Mouse (Mus musculus) liver, embryonic 15.5 days (tissue): ENCODE results near the gene Atp2b1. TPM values are rescaled to one million over a fixed set of nuclear protein-coding genes. Genes with fewer than 3 reads are reported as not detected.

ENCODE experiments used
- ATAC-seq: fragments of 200-750 bp; cut with Nextera tagmentation; 2 replicates; pipeline ENCODE4 v1.8.0; 2017; ENCODE audit warnings: moderate number of reproducible peaks, mild to moderate bottlenecking, moderate library complexity; ENCODE audit not compliant: insufficient read depth
- H3K27ac ChIP-seq: fragments of 300-500 bp; sonication (generic); replicated peaks from 2 replicates; pipeline ENCODE4 v1.5.1; 2015; ENCODE audit warnings: mild to moderate bottlenecking, inconsistent platforms
- H3K27me3 ChIP-seq: fragments of 300-500 bp; sonication (generic); 2 replicates; pipeline ENCODE4 v1.6.1; 2015; ENCODE audit warnings: mild to moderate bottlenecking, inconsistent platforms
- H3K36me3 ChIP-seq: fragments of 300-500 bp; sonication (generic); replicated peaks from 2 replicates; pipeline ENCODE4 v1.6.1; 2015; ENCODE audit warnings: moderate library complexity, mild to moderate bottlenecking, inconsistent platforms
- H3K4me1 ChIP-seq: fragments of 300-500 bp; sonication (generic); replicated peaks from 2 replicates; pipeline ENCODE4 v1.6.1; 2015; ENCODE audit warnings: inconsistent platforms
- H3K4me2 ChIP-seq: fragments of 300-500 bp; sonication (generic); 2 replicates; pipeline ENCODE4 v1.6.1; 2015; ENCODE audit warnings: moderate library complexity, mild to moderate bottlenecking, inconsistent platforms
- H3K4me3 ChIP-seq: fragments of 300-500 bp; sonication (generic); replicated peaks from 2 replicates; pipeline ENCODE4 v1.5.1; 2015; ENCODE audit warnings: mild to moderate bottlenecking, inconsistent platforms
- H3K9ac ChIP-seq: fragments of 300-500 bp; sonication (generic); 2 replicates; pipeline ENCODE4 v1.6.1; 2015; ENCODE audit warnings: moderate library complexity, mild to moderate bottlenecking, inconsistent platforms
- H3K9me3 ChIP-seq: fragments of 300-500 bp; sonication (generic); replicated peaks from 2 replicates; pipeline ENCODE4 v1.6.1; 2016; ENCODE audit warnings: inconsistent platforms
- WGBS: fragments of 180-500 bp; shearing (Covaris S2); methylation state at CpG from one replicate; pipeline ENCODE4 v1.1.7; 2015; ENCODE audit warnings: mixed read lengths; ENCODE audit not compliant: insufficient replicate concordance; 5-methylcytosine and 5-hydroxymethylcytosine counted together
- polyA plus RNA-seq: library from polyadenylated mRNA; unstranded; fragments of >200 nt; fragmentation: Nextera tagmentation; extraction: Ambion mirVana; gene quantifications from 2 replicates; pipeline ENCODE4 v1.2.1, GENCODE M21; 2015

The Atp2b1 gene
- polyA plus RNA-seq, 1 experiment from 2014 or later = 33.3 TPM

DNA sequence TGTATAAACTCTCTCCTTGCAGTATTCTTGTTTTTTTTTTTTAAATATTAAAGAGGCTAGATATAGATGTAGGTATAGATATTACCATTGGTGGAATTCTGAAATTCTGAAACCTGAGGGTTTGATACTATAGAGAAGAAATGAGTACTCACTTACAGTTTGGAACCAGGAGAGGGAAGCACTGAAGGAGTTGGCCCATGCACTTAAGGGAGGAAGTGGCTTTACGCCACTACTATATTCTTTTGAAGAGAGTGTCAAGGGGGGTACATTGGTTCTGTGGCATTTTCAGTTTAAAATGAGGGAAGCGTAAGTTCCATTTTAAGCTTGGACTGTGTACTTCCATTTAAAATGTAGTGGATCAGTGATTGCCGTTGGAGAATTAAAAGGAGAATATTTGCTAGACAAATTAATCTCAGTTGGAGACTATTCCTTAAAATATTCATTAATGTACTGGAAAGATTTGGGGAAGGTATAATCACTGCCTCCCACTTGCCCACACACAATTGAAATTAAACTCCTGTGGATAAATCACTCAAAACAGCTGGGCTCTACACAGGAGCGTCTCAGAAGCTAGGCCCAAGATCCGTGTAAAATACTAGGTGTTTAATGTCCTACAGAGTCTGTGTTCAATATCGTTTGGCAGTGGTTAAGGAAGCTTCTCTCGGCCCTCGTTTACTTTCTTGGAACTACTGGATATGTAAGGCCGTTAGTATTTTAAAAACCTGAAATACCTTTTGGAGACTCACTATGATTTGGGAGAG is 32.0 kb downstream of the Atp2b1 start:
- no peak overlapping the region for H3K27ac ChIP-seq
- H3K4me1 ChIP-seq = peaks cover 24% of the 10 kb centered on the region
- no peaks in the 10 kb centered on the region for H3K36me3 ChIP-seq
- 76% methylated on average over 9 of the region's 9 CpGs for WGBS
- no peaks in the 10 kb centered on the region for H3K27me3 ChIP-seq
- no peak overlapping the region for H3K9ac ChIP-seq
- H3K4me3 ChIP-seq = no peak overlapping the region
- no peak for ATAC-seq
- no peak overlapping the region for H3K4me2 ChIP-seq
- H3K9me3 ChIP-seq = no peaks in the 10 kb centered on the region

DNA sequence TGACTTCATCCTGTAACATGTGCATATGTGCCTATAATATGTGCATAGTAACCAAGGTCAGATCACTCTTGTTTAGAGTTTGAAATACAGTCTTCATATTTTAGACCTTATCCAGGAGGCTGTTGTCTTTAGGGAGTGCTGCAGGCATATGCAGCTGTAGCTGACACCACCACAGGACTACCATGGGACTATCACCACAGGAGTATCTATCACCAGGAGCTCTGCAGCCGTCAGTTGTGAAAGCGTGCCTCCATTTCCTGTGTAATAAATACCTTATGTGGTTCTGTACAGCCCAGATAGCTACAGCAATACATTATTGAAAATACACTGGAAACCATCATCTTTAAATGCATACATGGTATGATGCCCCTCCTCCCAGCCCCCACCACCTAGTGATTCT is 33.0 kb downstream of the Atp2b1 start:
- H3K27ac ChIP-seq = no peak overlapping the region
- no peaks in the 10 kb centered on the region for H3K36me3 ChIP-seq
- 23% methylated on average over 2 of the region's 2 CpGs for WGBS
- H3K4me2 ChIP-seq = no peak overlapping the region
- H3K27me3 ChIP-seq = no peaks in the 10 kb centered on the region
- H3K4me1 ChIP-seq = peaks cover 32% of the 10 kb centered on the region
- H3K9me3 ChIP-seq = no peaks in the 10 kb centered on the region
- H3K9ac ChIP-seq = no peak overlapping the region
- no peak for ATAC-seq
- no peak overlapping the region for H3K4me3 ChIP-seq

DNA sequence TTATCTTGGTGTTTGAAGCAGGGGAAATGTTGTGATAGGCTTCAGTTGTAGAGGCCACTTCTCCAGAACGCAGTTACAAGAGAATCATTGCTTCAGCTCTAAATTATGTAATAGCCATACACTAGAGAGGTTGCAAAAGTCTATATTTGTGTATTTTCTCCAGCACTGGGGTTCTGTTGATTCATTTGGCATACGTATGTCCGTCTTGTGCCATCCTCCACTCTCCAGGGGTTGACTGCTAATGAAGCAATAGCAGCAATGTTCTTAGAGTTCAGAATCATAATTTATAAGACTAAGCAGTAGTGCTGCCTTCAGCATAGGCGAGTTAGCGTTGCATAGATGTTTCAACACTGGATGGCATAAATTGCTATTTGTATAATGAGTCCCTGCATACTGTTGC is 33.9 kb downstream of the Atp2b1 start:
- 76% methylated on average over 5 of the region's 5 CpGs for WGBS
- 0 out of 2 replicates have a peak, but pooled peaks have one; percentile 32 for ATAC-seq
- H3K9ac ChIP-seq = no peak overlapping the region
- H3K27me3 ChIP-seq = no peaks in the 10 kb centered on the region
- H3K4me1 ChIP-seq = peaks cover 32% of the 10 kb centered on the region
- no peak overlapping the region for H3K4me2 ChIP-seq
- 0 out of 2 replicates have a peak overlapping the region, but pooled peaks have one; percentile 29 for H3K27ac ChIP-seq
- H3K9me3 ChIP-seq = no peaks in the 10 kb centered on the region
- H3K36me3 ChIP-seq = no peaks in the 10 kb centered on the region
- no peak overlapping the region for H3K4me3 ChIP-seq

GRCm38 (mm10) chr10:98949750-98950149 is 35.5 kb downstream of the Atp2b1 start:
- H3K4me1 ChIP-seq = peaks cover 37% of the 10 kb centered on the region
- H3K4me2 ChIP-seq = no peak overlapping the region
- no peak for ATAC-seq
- WGBS = 18% methylated on average over 1 of the region's 1 CpGs
- no peak overlapping the region for H3K9ac ChIP-seq
- H3K9me3 ChIP-seq = no peaks in the 10 kb centered on the region
- H3K36me3 ChIP-seq = no peaks in the 10 kb centered on the region
- H3K27ac ChIP-seq = no peak overlapping the region
- no peak overlapping the region for H3K4me3 ChIP-seq
- no peaks in the 10 kb centered on the region for H3K27me3 ChIP-seq

GRCm38 (mm10) chr10:98951286-98952270 is 37.4 kb downstream of the Atp2b1 start:
- ATAC-seq = no peak
- H3K4me1 ChIP-seq = peaks cover 45% of the 10 kb centered on the region
- 62% methylated on average over 17 of the region's 17 CpGs for WGBS
- H3K9me3 ChIP-seq = no peaks in the 10 kb centered on the region
- no peak overlapping the region for H3K4me3 ChIP-seq
- no peak overlapping the region for H3K4me2 ChIP-seq
- no peaks in the 10 kb centered on the region for H3K27me3 ChIP-seq
- no peaks in the 10 kb centered on the region for H3K36me3 ChIP-seq
- H3K27ac ChIP-seq = no peak overlapping the region
- no peak overlapping the region for H3K9ac ChIP-seq

DNA sequence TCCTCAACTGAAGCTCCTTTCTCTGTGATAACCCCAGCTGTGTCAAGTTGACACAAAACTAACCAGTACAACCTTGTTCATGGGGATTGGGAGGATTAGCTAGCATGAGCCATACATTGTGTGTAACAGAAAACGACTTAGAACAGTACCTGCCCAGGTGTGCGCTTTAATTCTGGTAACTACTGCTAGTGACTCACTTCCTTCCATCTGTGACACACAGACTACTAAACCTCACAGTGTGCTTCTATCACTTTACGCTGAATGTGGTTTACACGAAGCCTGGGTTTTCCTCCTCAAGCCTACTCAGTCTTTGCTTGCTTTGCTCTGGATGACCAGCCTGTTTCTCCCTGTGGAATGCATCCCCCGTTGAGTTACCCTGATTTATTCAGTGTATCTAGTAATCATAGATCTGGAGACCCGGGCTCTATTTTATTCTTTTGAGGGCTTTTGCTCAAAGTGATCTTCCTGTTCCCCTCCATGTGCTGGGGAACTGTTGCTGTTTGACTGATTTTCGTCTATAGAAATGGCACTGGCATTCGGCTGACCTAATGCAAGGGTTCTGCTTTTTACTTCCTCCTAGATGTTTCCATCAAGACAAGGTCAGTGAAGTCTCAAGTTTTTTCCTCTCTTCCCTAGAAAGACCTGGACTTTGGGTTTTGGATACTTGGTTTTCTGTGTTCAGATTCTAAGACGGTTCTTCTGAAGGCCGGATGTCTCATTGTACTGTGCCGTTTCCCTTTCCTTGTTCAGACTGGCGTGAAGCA is 40.2 kb downstream of the Atp2b1 start:
- no peaks in the 10 kb centered on the region for H3K9me3 ChIP-seq
- no peak overlapping the region for H3K4me2 ChIP-seq
- H3K27me3 ChIP-seq = no peaks in the 10 kb centered on the region
- H3K27ac ChIP-seq = 0 out of 2 replicates have a peak overlapping the region, but pooled peaks have one; percentile 33
- peaks cover 37% of the 10 kb centered on the region for H3K4me1 ChIP-seq
- WGBS = 47% methylated on average over 12 of the region's 12 CpGs
- no peaks in the 10 kb centered on the region for H3K36me3 ChIP-seq
- ATAC-seq = no peak
- H3K9ac ChIP-seq = no peak overlapping the region
- no peak overlapping the region for H3K4me3 ChIP-seq

GRCm38 (mm10) chr10:98956124-98956523 is 41.9 kb downstream of the Atp2b1 start:
- Histone ChIP-seq H3K9ac (no peak overlapping the region), H3K27ac (no peak overlapping the region), H3K36me3 (no peaks in the 10 kb centered on the region), H3K9me3 (no peaks in the 10 kb centered on the region), H3K27me3 (no peaks in the 10 kb centered on the region), H3K4me1 (peaks cover 37% of the 10 kb centered on the region), H3K4me3 (no peak overlapping the region), H3K4me2 (no peak overlapping the region)
- 75% methylated on average over 3 of the region's 3 CpGs for whole genome bisulfite sequencing
- ATAC-seq = no peak

GRCm38 (mm10) chr10:98958752-98959151 is 44.5 kb downstream of the Atp2b1 start:
- Histone ChIP-seq H3K4me2 (no peak overlapping the region), H3K27me3 (no peaks in the 10 kb centered on the region), H3K9ac (no peak overlapping the region), H3K4me1 (peaks cover 47% of the 10 kb centered on the region), H3K9me3 (no peaks in the 10 kb centered on the region), H3K36me3 (no peaks in the 10 kb centered on the region), H3K4me3 (no peak overlapping the region), H3K27ac (no peak overlapping the region)
- ATAC-seq = no peak
- 63% methylated on average over 4 of the region's 4 CpGs for WGBS

DNA sequence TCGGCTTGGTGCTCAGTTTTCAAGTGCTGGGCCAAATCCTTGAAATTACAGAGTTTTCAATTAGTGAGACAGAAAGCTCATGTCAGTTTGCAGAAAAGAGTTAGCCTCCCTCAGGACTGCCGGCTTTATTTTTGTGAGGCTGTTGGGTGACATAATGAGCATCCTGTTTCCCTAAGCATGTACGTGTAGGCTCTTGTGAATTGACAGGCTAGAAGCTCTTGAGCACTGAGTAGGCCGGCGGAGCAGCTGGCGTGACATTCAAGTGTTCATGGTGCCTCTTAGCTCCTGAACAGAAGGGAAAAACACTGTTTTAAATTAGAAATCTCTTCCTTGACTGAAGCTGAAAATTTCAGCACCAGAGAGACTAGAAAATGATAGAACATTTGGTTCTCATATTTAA is 45.2 kb downstream of the Atp2b1 start:
- no peak overlapping the region for H3K4me3 ChIP-seq
- no peaks in the 10 kb centered on the region for H3K27me3 ChIP-seq
- 70% methylated on average over 6 of the region's 6 CpGs for WGBS
- no peaks in the 10 kb centered on the region for H3K36me3 ChIP-seq
- H3K4me2 ChIP-seq = no peak overlapping the region
- H3K9me3 ChIP-seq = no peaks in the 10 kb centered on the region
- no peak overlapping the region for H3K27ac ChIP-seq
- ATAC-seq = no peak
- no peak overlapping the region for H3K9ac ChIP-seq
- H3K4me1 ChIP-seq = peaks cover 49% of the 10 kb centered on the region

- Histone ChIP-seq H3K4me3 (no peak overlapping the region), H3K4me1 (peaks cover 45% of the 10 kb centered on the region), H3K4me2 (peak overlapping the region; percentile 21; the same call in 1 of the 2 replicates), H3K9ac (no peak overlapping the region), H3K9me3 (no peaks in the 10 kb centered on the region), H3K36me3 (no peaks in the 10 kb centered on the region), H3K27me3 (no peaks in the 10 kb centered on the region), H3K27ac (peak overlapping the region; percentile 21; the same call in 1 of the 2 replicates)
- peak; percentile 30; the same call in 1 of the 2 replicates for ATAC-seq
- 52% methylated on average over 5 of the region's 5 CpGs for WGBS
These were observed 46.7 kb downstream of the Atp2b1 start for GRCm38 (mm10) chr10:98960911-98961310.
